Mouse (Mus musculus): ENCODE measurements around the gene Cxcr2.

The Cxcr2 gene

DNA sequence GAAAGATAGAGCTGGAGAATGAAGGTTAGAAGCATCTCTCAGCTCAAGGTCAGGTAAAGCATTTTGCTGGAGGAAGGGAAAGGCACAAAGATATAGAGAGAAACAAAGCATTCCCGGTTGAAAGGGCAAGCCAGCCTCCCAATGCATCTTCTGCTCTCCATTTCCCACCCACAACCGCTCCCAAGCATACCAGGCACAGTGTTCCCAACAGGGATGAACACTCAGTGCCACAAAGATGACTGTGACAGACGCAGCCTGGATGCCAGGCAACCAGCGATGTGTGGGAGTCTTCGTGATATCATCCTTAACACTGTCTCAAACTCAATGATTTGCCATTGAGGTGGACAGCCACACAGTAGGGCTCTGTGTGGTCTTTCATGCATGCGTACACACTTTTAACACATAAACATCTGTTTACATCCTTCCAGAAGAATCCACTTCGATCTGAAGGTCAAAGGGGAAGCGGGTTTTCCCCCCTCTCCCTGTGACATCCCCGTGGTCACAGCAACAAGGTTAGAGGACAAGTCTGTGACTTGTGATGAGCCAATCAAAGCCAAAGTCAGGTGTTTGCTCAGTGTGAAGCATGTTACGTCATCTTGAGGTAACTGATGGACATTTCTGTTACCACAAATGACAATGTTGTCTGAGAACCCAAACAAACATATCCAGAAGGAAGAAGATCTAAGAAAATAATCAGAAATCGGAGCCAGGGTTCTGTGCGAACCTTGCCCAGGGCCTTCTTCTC, 44.1 kb downstream of the Cxcr2 start:
- no peak for DNase-seq (ENCODE audit: low spot score in 2 of 2)

GRCm38 (mm10) chr1:74199046-74199445, 45.3 kb downstream of the Cxcr2 start:
- DNase-seq (ENCODE audit: low spot score in 2 of 2) = no peak

GRCm38 (mm10) chr1:74201048-74201844, 47.5 kb downstream of the Cxcr2 start:
- DNase-seq (ENCODE audit: low spot score in 2 of 2) = no peak

DNA sequence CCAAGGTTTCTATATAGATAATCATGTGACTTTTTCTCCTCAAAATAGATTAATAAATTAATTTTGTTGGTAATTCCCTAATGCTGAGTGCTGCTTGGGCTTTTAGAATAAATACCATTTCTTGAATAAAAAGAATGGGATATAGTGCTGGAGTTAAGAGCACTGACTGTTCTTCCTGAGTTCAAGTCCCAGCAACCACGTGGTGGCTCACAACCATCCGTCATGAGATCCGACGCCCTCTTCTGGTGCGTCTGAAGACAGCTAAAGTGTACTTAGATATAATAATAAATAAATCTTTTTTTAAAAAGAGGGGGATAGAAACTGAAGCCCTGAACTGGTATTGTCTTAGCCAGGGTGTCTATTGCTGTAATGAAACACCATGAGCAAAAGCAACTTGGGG, 49.7 kb downstream of the Cxcr2 start:
- no peak for DNase-seq (ENCODE audit: low spot score in 2 of 2)

DNA sequence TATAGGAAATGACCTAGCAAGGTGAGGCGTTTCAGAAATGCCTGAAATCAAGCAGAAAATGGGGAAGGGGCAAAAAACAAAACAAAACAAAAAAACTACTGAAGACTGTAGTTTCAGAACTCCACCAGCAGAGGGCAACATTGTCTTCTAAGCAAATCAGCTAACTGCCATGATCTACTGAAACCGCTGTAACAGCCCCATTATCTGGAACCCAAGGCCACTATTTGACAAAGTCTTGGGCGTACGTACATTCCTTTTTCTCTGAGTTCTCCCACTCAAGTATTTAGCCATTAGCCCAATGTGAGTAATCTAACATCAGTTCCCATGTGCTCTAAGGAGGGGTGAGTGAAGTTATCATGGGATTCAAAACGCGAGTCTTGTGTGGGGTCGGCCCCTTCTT, 52.1 kb downstream of the Cxcr2 start:
- DNase-seq (ENCODE audit: low spot score in 2 of 2) = peak in 1 of 2 experiments; percentile 26

DNA sequence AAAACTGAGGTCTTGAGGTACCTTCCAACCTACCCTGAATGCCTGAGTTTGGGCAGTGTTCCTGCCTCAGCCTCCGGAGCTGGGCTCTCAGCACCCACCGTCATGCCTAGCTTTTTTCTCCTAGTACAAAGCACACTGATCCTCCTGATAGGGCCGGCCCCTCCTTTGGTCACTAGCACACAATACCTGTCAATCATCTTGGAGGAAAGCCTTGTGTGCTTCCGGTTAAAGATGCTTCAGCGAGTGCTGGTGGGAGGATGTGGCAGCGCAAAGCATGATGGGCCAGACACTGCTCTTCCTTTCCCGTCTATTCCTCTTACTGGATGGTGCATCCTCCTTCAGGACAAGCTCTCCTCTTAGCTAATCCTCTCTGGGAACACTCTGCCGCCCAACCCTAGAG, 52.9 kb downstream of the Cxcr2 start:
- DNase-seq (ENCODE audit: low spot score in 2 of 2) = no peak

GRCm38 (mm10) chr1:74207906-74208305, 54.1 kb downstream of the Cxcr2 start:
- DNase-seq (ENCODE audit: low spot score in 2 of 2) = no peak

DNA sequence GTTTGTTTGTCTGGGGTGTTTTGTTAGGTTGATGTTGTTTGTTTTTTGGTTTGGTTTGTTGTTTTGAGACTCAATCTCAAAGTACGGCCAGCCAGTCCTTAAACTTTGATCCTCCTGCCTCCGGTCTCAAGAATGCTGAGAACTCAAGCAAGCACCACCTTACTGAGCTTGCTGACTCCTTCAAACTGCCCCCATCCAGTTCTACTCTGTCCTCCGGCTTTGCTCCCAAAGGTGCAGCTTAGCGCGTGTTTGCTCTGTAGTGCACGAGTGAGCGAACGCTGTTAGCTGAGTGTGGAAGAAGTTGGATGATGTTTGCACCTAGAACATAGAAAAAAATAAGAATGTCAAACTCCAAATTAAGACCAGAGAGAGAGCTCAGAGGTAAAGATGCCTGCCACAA, 55.2 kb downstream of the Cxcr2 start:
- DNase-seq (ENCODE audit: low spot score in 2 of 2) = no peak
